Mouse (Mus musculus) CD4-positive, CD25-positive, alpha-beta regulatory T cell, adult 2 months (primary cell): ENCODE results near the gene Prkaca.

Experiments
- DNase-seq: peaks from one replicate; pipeline ENCODE4 v3.0.0-alpha.2; 2012; ENCODE audit warnings: low read depth, low spot score

The Prkaca gene

GRCm38 (mm10) chr8:84038015-84038414 lies 65.2 kb downstream of the Prkaca start:
- DNase-seq = no peak

- peak; percentile 88 for DNase-seq
These were observed 66.3 kb downstream of the Prkaca start for GRCm38 (mm10) chr8:84039050-84039449.

GRCm38 (mm10) chr8:84042066-84042947 lies 69.5 kb downstream of the Prkaca start, which contains the start of gene Il27ra:
Gene Il27ra, minus strand, starts transcription at chr8:84042589.
- peak; percentile 91 for DNase-seq

- no peak for DNase-seq
These were observed 70.2 kb downstream of the Prkaca start for GRCm38 (mm10) chr8:84042948-84043342.

- DNase-seq = no peak
These were observed 71.3 kb downstream of the Prkaca start for GRCm38 (mm10) chr8:84044103-84044502.

- peak; percentile 43 for DNase-seq
These were observed 72.1 kb downstream of the Prkaca start, which contains the start of gene Rln3 for GRCm38 (mm10) chr8:84044900-84045299. Gene Rln3, minus strand, starts transcription at chr8:84045000.
